Mouse (Mus musculus) heart, embryonic 10.5 days (tissue): ENCODE results near the gene Lamc2. TPM values are rescaled to one million over a fixed set of nuclear protein-coding genes. Genes with fewer than 3 reads are reported as not detected.
"Not testable (repeated sequence)": the region's sequence is repeated elsewhere in the genome, so short reads cannot be mapped to it uniquely, and the experiment has no call there.

Experiments
- DNase-seq: peaks from one replicate; pipeline ENCODE4 v3.0.0-alpha.2; 2017; ENCODE audit warnings: low spot score
- H3K27ac ChIP-seq: fragments of 300-500 bp; sonication (generic); 2 replicates; pipeline ENCODE4 v1.5.1; 2016; ENCODE audit warnings: mild to moderate bottlenecking
- H3K27me3 ChIP-seq: fragments of 300-500 bp; sonication (generic); 2 replicates; pipeline ENCODE4 v1.6.1; 2016; ENCODE audit warnings: mild to moderate bottlenecking; ENCODE audit not compliant: poor library complexity, insufficient read depth, severe bottlenecking
- H3K36me3 ChIP-seq: fragments of 300-500 bp; sonication (generic); 2 replicates; pipeline ENCODE4 v1.6.1; 2016; ENCODE audit warnings: mild to moderate bottlenecking, moderate library complexity
- H3K4me1 ChIP-seq: fragments of 300-500 bp; sonication (generic); 2 replicates; pipeline ENCODE4 v1.6.1; 2016; ENCODE audit warnings: mild to moderate bottlenecking
- H3K4me3 ChIP-seq: fragments of 300-500 bp; sonication (generic); 2 replicates; pipeline ENCODE4 v1.5.1; 2016; ENCODE audit warnings: mild to moderate bottlenecking, moderate library complexity
- H3K9me3 ChIP-seq: fragments of 300-500 bp; sonication (generic); 2 replicates; pipeline ENCODE4 v1.6.1; 2016; ENCODE audit warnings: mild to moderate bottlenecking, moderate library complexity
- WGBS: fragments of 180-500 bp; shearing (Covaris S2); methylation state at CpG from one replicate; pipeline ENCODE4 v1.1.7; 2016; 5-methylcytosine and 5-hydroxymethylcytosine counted together
- polyA plus RNA-seq: library from polyadenylated mRNA; unstranded; fragments of >200 nt; fragmentation: Nextera tagmentation; extraction: Ambion mirVana; gene quantifications from 2 replicates; pipeline ENCODE4 v1.2.1, GENCODE M21; 2016

The Lamc2 gene
- polyA plus RNA-seq, 1 experiment from 2014 or later, result 4.9 TPM

DNA sequence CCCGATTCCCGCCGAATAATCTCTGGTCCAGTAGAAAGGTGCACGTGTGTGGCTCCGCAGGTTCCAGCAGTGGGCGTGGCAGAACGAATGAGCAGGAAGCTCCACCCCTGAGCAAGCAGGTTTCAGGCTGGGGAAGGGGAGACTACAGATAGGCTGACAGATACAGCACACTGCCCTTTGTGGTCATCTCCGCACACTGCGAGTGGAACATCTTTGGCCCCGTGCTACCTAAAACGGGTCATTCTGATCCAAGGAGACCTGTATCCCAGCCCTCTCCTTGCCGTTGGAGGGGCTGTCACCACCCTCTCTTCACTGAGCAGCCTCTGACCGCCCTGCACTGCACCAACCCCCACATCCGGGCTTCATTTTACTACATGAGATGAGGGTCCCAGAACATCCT, 103.0 kb downstream of the Lamc2 start:
- not testable (repeated sequence) for H3K27ac ChIP-seq, H3K9me3 ChIP-seq, DNase-seq, H3K27me3 ChIP-seq, H3K36me3 ChIP-seq, H3K4me3 ChIP-seq
- peaks cover 11% of the 10 kb centered on the region for H3K4me1 ChIP-seq
- WGBS, result 73% methylated on average over 10 of the region's 14 CpGs

GRCm38 (mm10) chr1:153075955-153076354, 110.3 kb downstream of the Lamc2 start:
- DNase-seq, result no peak
- Histone ChIP-seq H3K36me3 (no peaks in the 10 kb centered on the region), H3K4me3 (no peak overlapping the region), H3K9me3 (no peaks in the 10 kb centered on the region), H3K27ac (no peak overlapping the region), H3K27me3 (peaks cover 51% of the 10 kb centered on the region), H3K4me1 (peaks cover 10% of the 10 kb centered on the region)
- 54% methylated on average over 6 of the region's 6 CpGs for WGBS

DNA sequence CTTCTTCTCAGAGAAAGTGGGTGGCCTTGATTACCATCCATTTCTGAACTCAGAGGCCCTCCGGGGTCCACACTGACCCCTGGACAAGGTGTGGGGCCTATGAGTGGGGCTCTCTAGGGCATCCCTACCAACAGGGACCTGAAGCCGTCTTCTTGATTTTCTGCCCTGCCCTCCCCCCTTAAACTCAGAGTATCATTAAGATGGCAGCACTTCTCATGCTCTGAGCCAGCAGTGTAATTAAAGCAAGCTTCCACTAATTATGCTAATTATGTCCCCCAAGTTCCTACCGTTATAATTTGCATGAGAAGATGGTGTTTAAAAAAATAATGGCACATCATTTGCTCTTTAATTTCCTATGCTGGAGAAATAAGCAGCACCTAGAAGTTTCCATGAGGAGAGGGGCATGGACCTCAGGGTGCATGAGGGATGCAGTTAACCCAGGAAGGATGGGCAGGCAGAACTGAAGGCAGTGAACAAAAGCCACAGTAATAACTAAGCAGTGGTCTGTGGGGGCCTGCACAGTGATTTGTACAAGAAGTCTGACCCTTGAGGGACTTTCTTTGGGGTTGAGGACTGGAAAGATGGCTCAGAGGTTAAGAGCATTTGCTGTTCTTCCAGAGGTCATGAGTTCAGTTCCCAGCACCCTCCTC, 111.0 kb downstream of the Lamc2 start:
- WGBS, result 82% methylated on average over 3 of the region's 3 CpGs
- peaks cover 52% of the 10 kb centered on the region for H3K27me3 ChIP-seq
- peaks cover 10% of the 10 kb centered on the region for H3K4me1 ChIP-seq
- H3K27ac ChIP-seq, result no peak overlapping the region
- H3K36me3 ChIP-seq, result no peaks in the 10 kb centered on the region
- H3K9me3 ChIP-seq, result no peaks in the 10 kb centered on the region
- DNase-seq, result no peak
- no peak overlapping the region for H3K4me3 ChIP-seq

DNA sequence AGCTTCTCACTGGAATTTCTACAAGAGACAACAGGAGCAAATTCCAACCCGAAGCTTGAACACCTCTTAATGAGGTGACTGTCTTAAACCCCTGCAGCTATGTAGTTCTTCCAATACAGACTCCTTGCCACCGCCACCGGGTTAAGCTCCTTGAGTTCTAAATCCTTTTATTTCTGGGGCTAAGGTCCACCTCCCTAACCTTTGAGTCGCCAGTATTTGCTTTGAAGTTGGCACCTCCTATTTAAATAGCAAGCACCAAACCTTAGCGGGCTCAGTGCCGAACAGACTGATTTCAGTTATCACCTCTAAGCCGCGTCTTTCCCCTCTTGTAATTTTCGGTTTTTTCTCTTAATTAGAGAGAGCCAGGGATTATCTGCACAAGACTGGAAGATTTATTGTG, 112.8 kb downstream of the Lamc2 start:
- no peak overlapping the region for H3K4me3 ChIP-seq
- 7% methylated on average over 9 of the region's 9 CpGs for WGBS
- H3K27ac ChIP-seq, result no peak overlapping the region
- H3K4me1 ChIP-seq, result peaks cover 10% of the 10 kb centered on the region
- H3K27me3 ChIP-seq, result peaks cover 52% of the 10 kb centered on the region
- H3K36me3 ChIP-seq, result no peaks in the 10 kb centered on the region
- no peaks in the 10 kb centered on the region for H3K9me3 ChIP-seq
- DNase-seq, result no peak

Other genes with a start within 250 kb of the Lamc2 start
- 0.28 and 1.0 TPM in 2 replicates for gene Nmnat2, start 231.5 kb downstream of the Lamc2 start, polyA plus RNA-seq
- gene Lamc1, start 146.3 kb upstream of the Lamc2 start, polyA plus RNA-seq, result 62.6 and 85.3 TPM in 2 replicates
- gene Shcbp1l, start 238.7 kb upstream of the Lamc2 start, polyA plus RNA-seq, result 0.17 and 0.20 TPM in 2 replicates